28 mouse cellular contexts compared by ENCODE assay signal in genomic region chr11:57713960-57714359, GRCm38 (mm10).
DNase-seq lines count a peak whose midpoint lies in the region; ATAC-seq and TF ChIP-seq lines count a peak whose summit lies in the region.
"Had no signal": no experiment of that assay in that cellular context is flagged by ENCODE, and none has a peak within 500 bp of the region (broad histone marks: within the 10 kb centered on the region; RNA-seq: fewer than 3 reads in every experiment).

No protein-coding gene starts in this region.

- 69% methylated on average over 6 of the region's 6 CpGs for WGBS in liver, embryonic 11.5 days
- WGBS in liver, embryonic 13.5 days (ENCODE audit: insufficient replicate concordance) = 48% methylated on average over 6 of the region's 6 CpGs
- 69% methylated on average over 6 of the region's 6 CpGs for WGBS in liver, postnatal 0 days (ENCODE audit: insufficient replicate concordance)
- WGBS in embryonic facial prominence, embryonic 10.5 days = 92% methylated on average over 6 of the region's 6 CpGs

- no peaks in the 10 kb centered on the region for H3K9me3 ChIP-seq in liver, embryonic 11.5 days (ENCODE audit: control insufficient read depth, low read length)
- H3K9me3 ChIP-seq in liver, embryonic 13.5 days (replicated peaks) = no peaks in the 10 kb centered on the region
- no peaks in the 10 kb centered on the region for H3K9me3 ChIP-seq in liver, postnatal 0 days (ENCODE audit: low read length)
- no peaks in the 10 kb centered on the region for H3K9me3 ChIP-seq in embryonic facial prominence, embryonic 10.5 days
- H3K9me3 ChIP-seq: embryonic facial prominence, embryonic 12.5 days; embryonic facial prominence, embryonic 15.5 days; heart, embryonic 12.5 days; heart, embryonic 15.5 days; hindbrain, embryonic 10.5 days; hindbrain, embryonic 13.5 days had no signal

- H3K27ac ChIP-seq in liver, embryonic 11.5 days (ENCODE audit: low read depth, low read length) = no peak overlapping the region
- no peak overlapping the region for H3K27ac ChIP-seq in liver, embryonic 13.5 days
- H3K27ac ChIP-seq in liver, postnatal 0 days (ENCODE audit: low read depth) = no peak overlapping the region
- H3K27ac ChIP-seq in embryonic facial prominence, embryonic 10.5 days (replicated peaks) = no peak overlapping the region
- H3K27ac ChIP-seq: embryonic facial prominence, embryonic 12.5 days; embryonic facial prominence, embryonic 15.5 days; gastrocnemius, adult 2 months; heart, embryonic 15.5 days; hindbrain, embryonic 10.5 days; hindbrain, embryonic 13.5 days had no signal

- TF ChIP-seq EP300 in liver, postnatal 0 days (IDR thresholded peaks at IDR 0.05; ENCODE audit: low read depth) = 0 out of 2 replicates have a peak, but pooled peaks have one; percentile 18

- TF ChIP-seq CTCF in liver, postnatal 0 days (IDR thresholded peaks at IDR 0.05; ENCODE audit: low read depth) = no peak

- no peak overlapping the region for H3K4me3 ChIP-seq in liver, embryonic 11.5 days (ENCODE audit: low read depth, low read length)
- H3K4me3 ChIP-seq in liver, embryonic 13.5 days (replicated peaks) = no peak overlapping the region
- H3K4me3 ChIP-seq in liver, postnatal 0 days (ENCODE audit: low read depth, low read length) = no peak overlapping the region
- no peak overlapping the region for H3K4me3 ChIP-seq in embryonic facial prominence, embryonic 10.5 days
- H3K4me3 ChIP-seq: embryonic facial prominence, embryonic 12.5 days; embryonic facial prominence, embryonic 15.5 days; gastrocnemius, adult 2 months; heart, embryonic 12.5 days; heart, embryonic 15.5 days; hindbrain, embryonic 10.5 days; hindbrain, embryonic 13.5 days had no signal

- H3K9ac ChIP-seq in liver, embryonic 11.5 days (ENCODE audit: low read depth, low read length) = no peak overlapping the region
- no peak overlapping the region for H3K9ac ChIP-seq in liver, embryonic 13.5 days
- no peak overlapping the region for H3K9ac ChIP-seq in liver, postnatal 0 days (replicated peaks)
- H3K9ac ChIP-seq: embryonic facial prominence, embryonic 12.5 days; embryonic facial prominence, embryonic 15.5 days; forebrain, postnatal 0 days; heart, embryonic 12.5 days; heart, embryonic 15.5 days; hindbrain, embryonic 13.5 days had no signal

- no peak for DNase-seq in liver, embryonic 11.5 days (ENCODE audit: low spot score)
- no peak for DNase-seq in liver
- DNase-seq in liver, embryonic 13.5 days = no peak
- DNase-seq in liver, postnatal 0 days = no peak
- no peak for DNase-seq in thymus, postnatal 14 days
- no peak for DNase-seq in embryonic facial prominence, embryonic 10.5 days (ENCODE audit: low spot score)
- no peak for DNase-seq in right cerebral cortex, postnatal 10 days (ENCODE audit: low spot score in 2 of 2)
- no peak for DNase-seq in retina, postnatal 1 day
- DNase-seq: adrenal gland, adult 2 months; adrenal gland, postnatal 14 days; cerebellum, adult 11-12 months; cerebellum, adult 8-10 months; cerebellum, postnatal 10 days; cerebellum, postnatal 36 days; forebrain, postnatal 0 days; gastrocnemius, adult 2 months; gastrocnemius, postnatal 14 days; heart, adult 18-20 months; heart, postnatal 10 days; heart, postnatal 36 days had no signal

- H3K27me3 ChIP-seq in liver, embryonic 11.5 days (replicated peaks; ENCODE audit: control insufficient read depth, insufficient read depth, low read length) = no peaks in the 10 kb centered on the region
- no peaks in the 10 kb centered on the region for H3K27me3 ChIP-seq in liver, embryonic 13.5 days
- no peaks in the 10 kb centered on the region for H3K27me3 ChIP-seq in liver, postnatal 0 days (ENCODE audit: insufficient read depth, low read length)
- H3K27me3 ChIP-seq in embryonic facial prominence, embryonic 10.5 days (replicated peaks; ENCODE audit: low read depth, poor library complexity, severe bottlenecking) = no peaks in the 10 kb centered on the region
- H3K27me3 ChIP-seq: embryonic facial prominence, embryonic 12.5 days; embryonic facial prominence, embryonic 15.5 days; heart, embryonic 12.5 days; heart, embryonic 15.5 days had no signal

- no peak overlapping the region for H3K4me2 ChIP-seq in liver, embryonic 11.5 days
- no peak overlapping the region for H3K4me2 ChIP-seq in liver, embryonic 13.5 days
- no peak overlapping the region for H3K4me2 ChIP-seq in liver, postnatal 0 days (ENCODE audit: low read depth, low read length)
- H3K4me2 ChIP-seq: embryonic facial prominence, embryonic 12.5 days; embryonic facial prominence, embryonic 15.5 days; heart, embryonic 12.5 days; heart, embryonic 15.5 days; hindbrain, embryonic 13.5 days had no signal

- H3K36me3 ChIP-seq in liver, embryonic 11.5 days (ENCODE audit: control insufficient read depth, insufficient read depth, low read length) = no peaks in the 10 kb centered on the region
- peaks cover 14% of the 10 kb centered on the region; the same call in 1 of the 2 replicates for H3K36me3 ChIP-seq in liver, embryonic 13.5 days
- 0 out of 2 replicates have a peak, but pooled peaks cover 2% of the 10 kb centered on the region for H3K36me3 ChIP-seq in liver, postnatal 0 days (replicated peaks; ENCODE audit: insufficient read depth, low read length)
- peaks cover 8% of the 10 kb centered on the region for H3K36me3 ChIP-seq in embryonic facial prominence, embryonic 10.5 days (replicated peaks)
- H3K36me3 ChIP-seq: embryonic facial prominence, embryonic 12.5 days; heart, embryonic 15.5 days; hindbrain, embryonic 10.5 days; hindbrain, embryonic 13.5 days had no signal

- peak; percentile 64 for ATAC-seq in liver, embryonic 11.5 days (replicated peaks; ENCODE audit: low FRiP score)
- peak; percentile 72 for ATAC-seq in liver, embryonic 13.5 days (ENCODE audit: low read depth)
- no peak for ATAC-seq in liver, postnatal 0 days
- ATAC-seq: forebrain, embryonic 14.5 days; forebrain, postnatal 0 days; hindbrain, embryonic 16.5 days had no signal

- peaks cover 6% of the 10 kb centered on the region for H3K4me1 ChIP-seq in liver, embryonic 11.5 days (replicated peaks; ENCODE audit: control insufficient read depth, insufficient read depth, low read length)
- H3K4me1 ChIP-seq in liver, embryonic 13.5 days (replicated peaks) = peaks cover 25% of the 10 kb centered on the region
- peaks cover 4% of the 10 kb centered on the region; the same call in 1 of the 2 replicates for H3K4me1 ChIP-seq in liver, postnatal 0 days (ENCODE audit: insufficient read depth)
- peaks cover 16% of the 10 kb centered on the region for H3K4me1 ChIP-seq in embryonic facial prominence, embryonic 10.5 days
- H3K4me1 ChIP-seq: heart, embryonic 15.5 days; hindbrain, embryonic 13.5 days had no signal
